Mouse (Mus musculus) kidney, embryonic 14.5 days (tissue): Measurements from ENCODE around the gene Pam. TPM values are rescaled to one million over a fixed set of nuclear protein-coding genes. Genes with fewer than 3 reads are reported as not detected.

Experiments used
- ATAC-seq: fragments of 200-750 bp; cut with Nextera tagmentation; 2 replicates; pipeline ENCODE4 v1.8.0; 2017; ENCODE audit warnings: moderate number of reproducible peaks, mild to moderate bottlenecking, moderate TSS enrichment, moderate library complexity; ENCODE audit not compliant: low FRiP score, low TSS enrichment
- H3K27ac ChIP-seq: fragments of 300-500 bp; sonication (generic); 2 replicates; pipeline ENCODE4 v1.5.1; 2014; ENCODE audit warnings: low read depth, mild to moderate bottlenecking, low read length, moderate library complexity, mixed read lengths
- H3K27me3 ChIP-seq: fragments of 300-500 bp; sonication (generic); 2 replicates; pipeline ENCODE4 v1.6.1; 2014; ENCODE audit warnings: mild to moderate bottlenecking, low read length; ENCODE audit not compliant: control insufficient read depth, insufficient read depth
- H3K36me3 ChIP-seq: fragments of 300-500 bp; sonication (generic); 2 replicates; pipeline ENCODE4 v1.6.1; 2014; ENCODE audit warnings: low read length, mixed read lengths; ENCODE audit not compliant: control insufficient read depth, insufficient read depth
- H3K4me1 ChIP-seq: fragments of 300-500 bp; sonication (generic); 2 replicates; pipeline ENCODE4 v1.6.1; 2014; ENCODE audit warnings: low read length, mixed read lengths; ENCODE audit not compliant: control insufficient read depth, insufficient read depth
- H3K4me2 ChIP-seq: fragments of 300-500 bp; sonication (generic); replicated peaks from 2 replicates; pipeline ENCODE4 v1.6.1; 2014; ENCODE audit warnings: low read depth, mild to moderate bottlenecking, low read length
- H3K4me3 ChIP-seq: fragments of 300-500 bp; sonication (generic); 2 replicates; pipeline ENCODE4 v1.5.1; 2014; ENCODE audit warnings: mild to moderate bottlenecking, low read length
- H3K9ac ChIP-seq: fragments of 300-500 bp; sonication (generic); 2 replicates; pipeline ENCODE4 v1.6.1; 2014; ENCODE audit warnings: low read depth, mild to moderate bottlenecking, low read length, moderate library complexity
- H3K9me3 ChIP-seq: fragments of 300-500 bp; sonication (generic); 2 replicates; pipeline ENCODE4 v1.6.1; 2016; ENCODE audit warnings: low read length; ENCODE audit not compliant: control insufficient read depth
- WGBS: fragments of 180-500 bp; shearing (Covaris S2); extraction: QIAGEN DNeasy Blood & Tissue Kit; methylation state at CpG from one replicate; pipeline ENCODE4 v1.1.7; 2014; 5-methylcytosine and 5-hydroxymethylcytosine counted together
- polyA plus RNA-seq: library from polyadenylated mRNA; unstranded; fragments of >200 nt; fragmentation: Nextera tagmentation; extraction: Ambion mirVana; gene quantifications from 2 replicates; pipeline ENCODE4 v1.2.1, GENCODE M21; 2014

Gene Pam
- polyA plus RNA-seq, 1 experiment from 2014 or later, result 31.9 TPM

DNA sequence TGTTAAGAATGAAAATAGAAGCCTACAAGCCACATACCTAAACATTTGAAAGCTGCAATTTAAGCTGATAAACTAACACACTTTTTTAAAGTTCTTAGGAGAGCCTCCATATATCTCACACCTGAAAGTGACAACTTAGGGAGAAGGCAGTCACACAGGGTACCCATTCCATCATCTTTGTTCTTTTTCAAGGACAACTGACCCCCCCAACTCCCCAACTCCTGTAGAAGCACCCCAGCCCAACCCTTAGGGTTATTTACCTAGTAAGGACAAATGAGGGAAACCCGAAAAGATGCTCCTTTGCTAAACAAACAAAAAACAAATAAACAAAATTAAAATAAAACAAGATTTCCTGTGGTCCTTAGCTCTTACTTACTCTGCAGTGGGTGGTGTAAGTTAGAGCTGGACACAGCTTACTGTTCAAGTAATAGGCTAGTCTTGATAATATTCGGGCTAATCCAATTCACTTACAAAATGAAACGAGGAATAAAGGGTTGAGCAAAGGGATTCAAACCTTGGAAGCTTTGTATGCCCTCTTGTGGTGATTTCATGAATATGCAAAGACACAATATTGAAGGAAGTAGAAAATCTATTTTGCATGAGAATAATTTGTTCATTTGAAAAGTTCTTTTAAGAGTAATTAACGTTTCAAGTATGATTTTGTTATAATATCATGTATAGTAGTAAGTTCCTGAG is 293.1 kb downstream of the Pam start:
- no peak overlapping the region for H3K27ac ChIP-seq
- H3K9me3 ChIP-seq, result no peaks in the 10 kb centered on the region
- H3K4me3 ChIP-seq, result no peak overlapping the region
- no peak overlapping the region for H3K4me2 ChIP-seq
- no peaks in the 10 kb centered on the region for H3K27me3 ChIP-seq
- 56% methylated on average over 4 of the region's 4 CpGs for WGBS
- H3K4me1 ChIP-seq, result no peaks in the 10 kb centered on the region
- no peak for ATAC-seq
- H3K36me3 ChIP-seq, result no peaks in the 10 kb centered on the region
- no peak overlapping the region for H3K9ac ChIP-seq

DNA sequence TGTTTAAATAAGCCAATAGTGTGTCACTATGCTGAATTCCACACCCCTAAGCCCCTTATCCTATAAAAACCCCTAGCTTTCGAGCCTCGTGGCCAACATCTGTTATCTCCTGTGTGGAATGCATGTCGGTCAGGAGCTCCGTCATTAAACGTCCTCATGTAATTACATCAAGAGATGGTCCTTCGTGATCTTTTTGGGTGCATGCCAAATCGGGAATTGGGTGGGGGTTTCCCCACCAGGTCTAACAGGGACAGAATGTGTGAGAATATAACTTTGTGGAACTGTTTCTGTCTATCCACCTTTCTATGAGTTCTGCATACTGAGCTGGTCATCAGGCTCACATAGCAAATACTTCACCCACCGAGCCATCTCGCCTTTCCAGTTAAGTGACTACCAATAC is 299.5 kb downstream of the Pam start:
- Histone ChIP-seq H3K9me3 (no peaks in the 10 kb centered on the region), H3K4me1 (no peaks in the 10 kb centered on the region), H3K4me3 (no peak overlapping the region), H3K27ac (no peak overlapping the region), H3K27me3 (no peaks in the 10 kb centered on the region), H3K4me2 (no peak overlapping the region), H3K36me3 (no peaks in the 10 kb centered on the region; the same call in 1 of the 2 replicates), H3K9ac (no peak overlapping the region)
- no peak for ATAC-seq
- WGBS, result 91% methylated on average over 9 of the region's 9 CpGs

DNA sequence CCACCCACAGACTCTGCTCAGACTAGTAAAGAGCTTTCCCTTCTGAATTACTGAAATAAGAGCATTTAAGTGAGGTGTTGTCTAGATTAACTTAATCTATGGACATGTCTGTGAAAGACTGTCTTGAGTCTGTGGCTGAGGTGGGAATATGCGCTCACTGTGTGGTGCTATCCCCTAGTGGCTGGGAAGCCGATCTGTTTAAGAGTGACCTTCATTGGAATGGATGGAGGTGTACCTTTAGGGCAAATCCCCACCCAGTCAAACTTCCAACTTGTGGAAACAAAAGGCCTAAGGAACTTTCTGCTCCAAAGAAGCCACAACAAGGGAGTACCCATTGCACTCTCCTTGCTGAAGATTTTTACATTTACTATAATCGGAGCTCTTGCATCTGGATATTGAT is 301.3 kb downstream of the Pam start:
- H3K27me3 ChIP-seq, result no peaks in the 10 kb centered on the region
- no peaks in the 10 kb centered on the region for H3K9me3 ChIP-seq
- no peaks in the 10 kb centered on the region for H3K4me1 ChIP-seq
- WGBS, result 86% methylated on average over 3 of the region's 3 CpGs
- no peak overlapping the region for H3K27ac ChIP-seq
- no peak for ATAC-seq
- no peak overlapping the region for H3K4me3 ChIP-seq
- no peaks in the 10 kb centered on the region; the same call in 1 of the 2 replicates for H3K36me3 ChIP-seq
- H3K9ac ChIP-seq, result no peak overlapping the region
- H3K4me2 ChIP-seq, result no peak overlapping the region

DNA sequence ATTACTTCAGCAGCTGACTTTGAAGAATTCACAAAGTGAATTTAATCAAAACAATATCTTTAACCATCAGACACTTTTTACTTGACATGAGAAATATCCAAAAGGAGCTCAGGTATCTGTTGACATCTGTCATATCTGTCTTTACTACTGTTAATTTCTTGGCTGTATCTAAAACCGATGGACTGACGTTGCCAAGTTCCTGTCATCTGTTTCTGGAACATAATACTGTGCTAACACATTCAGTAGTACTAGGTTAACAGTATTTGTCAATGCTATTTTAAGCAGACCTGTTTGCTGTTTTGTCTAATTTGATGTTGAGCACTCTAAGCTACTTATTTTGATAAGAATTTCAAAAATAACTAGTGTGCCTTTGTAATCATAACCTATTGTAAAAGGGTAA is 307.0 kb downstream of the Pam start:
- Histone ChIP-seq H3K9ac (no peak overlapping the region), H3K9me3 (no peaks in the 10 kb centered on the region), H3K4me2 (no peak overlapping the region), H3K4me3 (no peak overlapping the region), H3K4me1 (no peaks in the 10 kb centered on the region), H3K27ac (no peak overlapping the region), H3K27me3 (no peaks in the 10 kb centered on the region), H3K36me3 (no peaks in the 10 kb centered on the region; the same call in 1 of the 2 replicates)
- WGBS, result 92% methylated on average over 2 of the region's 2 CpGs
- ATAC-seq, result no peak

DNA sequence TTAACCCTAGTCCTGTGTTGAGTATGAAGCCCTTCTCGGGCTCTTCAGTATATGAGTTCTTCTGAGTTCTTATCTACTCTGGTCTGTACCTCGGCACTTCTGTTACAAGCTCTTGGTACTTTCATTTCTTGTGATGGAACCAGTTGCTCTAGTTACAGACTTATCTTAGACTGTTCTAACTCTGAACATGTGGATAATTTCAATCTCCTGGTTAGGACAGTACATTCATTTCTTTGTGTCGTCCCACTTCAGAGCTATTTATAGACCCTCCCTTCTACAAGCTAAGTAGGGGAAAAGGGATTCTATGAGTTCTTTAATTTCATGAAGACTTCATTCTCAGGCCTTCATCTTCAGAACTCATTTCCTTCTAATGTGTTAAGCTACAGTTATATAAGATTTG is 307.8 kb downstream of the Pam start:
- Histone ChIP-seq H3K9me3 (no peaks in the 10 kb centered on the region), H3K4me2 (no peak overlapping the region), H3K4me1 (no peaks in the 10 kb centered on the region), H3K27me3 (no peaks in the 10 kb centered on the region), H3K9ac (no peak overlapping the region), H3K4me3 (no peak overlapping the region), H3K27ac (no peak overlapping the region), H3K36me3 (no peaks in the 10 kb centered on the region)
- 87% methylated on average over 3 of the region's 3 CpGs for WGBS
- ATAC-seq, result no peak

DNA sequence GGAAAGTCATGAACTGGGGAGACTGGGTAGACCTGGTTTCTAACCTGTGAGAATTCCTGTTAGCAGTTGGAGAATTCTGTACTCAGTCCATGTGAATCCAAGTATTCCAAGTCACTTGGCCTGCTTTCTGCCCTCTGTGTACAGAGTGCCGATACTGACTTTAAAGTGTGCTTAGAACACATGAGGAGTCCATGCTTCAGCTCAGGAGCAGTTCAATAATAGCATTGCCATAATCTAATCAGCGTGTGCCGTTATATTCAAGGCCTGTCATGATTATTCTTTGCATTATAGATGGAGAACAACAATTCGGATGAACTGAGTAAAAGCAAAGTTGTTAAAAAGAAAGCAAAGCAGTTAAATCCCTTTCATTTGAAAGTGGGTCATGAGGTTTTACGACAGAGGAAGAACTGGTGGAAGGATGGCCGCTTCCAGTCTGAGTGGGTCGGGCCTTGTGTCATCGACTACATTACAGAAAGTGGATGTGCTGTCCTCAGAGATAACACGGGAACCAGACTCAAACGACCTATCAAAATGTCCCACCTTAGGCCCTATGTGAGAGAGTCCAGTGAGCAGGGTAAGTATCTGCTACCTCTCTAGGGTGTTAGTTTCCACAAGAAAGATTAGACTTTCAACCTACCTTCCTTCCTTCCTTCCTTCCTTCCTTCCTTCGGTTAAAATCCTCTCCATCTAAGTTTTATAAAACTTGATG is 309.6 kb downstream of the Pam start:
- no peaks in the 10 kb centered on the region for H3K27me3 ChIP-seq
- no peak overlapping the region for H3K4me3 ChIP-seq
- H3K4me1 ChIP-seq, result no peaks in the 10 kb centered on the region
- H3K36me3 ChIP-seq, result no peaks in the 10 kb centered on the region
- 84% methylated on average over 11 of the region's 11 CpGs for WGBS
- no peaks in the 10 kb centered on the region for H3K9me3 ChIP-seq
- no peak for ATAC-seq
- H3K4me2 ChIP-seq, result no peak overlapping the region
- H3K27ac ChIP-seq, result no peak overlapping the region
- H3K9ac ChIP-seq, result no peak overlapping the region

- Histone ChIP-seq H3K9ac (no peak overlapping the region), H3K27me3 (no peaks in the 10 kb centered on the region), H3K4me2 (no peak overlapping the region), H3K4me3 (no peak overlapping the region), H3K9me3 (no peaks in the 10 kb centered on the region), H3K4me1 (no peaks in the 10 kb centered on the region), H3K36me3 (no peaks in the 10 kb centered on the region), H3K27ac (no peak overlapping the region)
- ATAC-seq, result no peak
- WGBS, result 82% methylated on average over 7 of the region's 7 CpGs
Observed at GRCm38 (mm10) chr1:97784928-97785327, 310.5 kb downstream of the Pam start.

GRCm38 (mm10) chr1:97781674-97782073 is 313.8 kb downstream of the Pam start:
- Histone ChIP-seq H3K36me3 (no peaks in the 10 kb centered on the region; the same call in 1 of the 2 replicates), H3K4me2 (no peak overlapping the region), H3K27me3 (no peaks in the 10 kb centered on the region), H3K9me3 (no peaks in the 10 kb centered on the region), H3K9ac (no peak overlapping the region), H3K4me3 (no peak overlapping the region), H3K4me1 (no peaks in the 10 kb centered on the region), H3K27ac (no peak overlapping the region)
- no peak for ATAC-seq
- WGBS, result 93% methylated on average over 7 of the region's 7 CpGs

- no peak overlapping the region for H3K9ac ChIP-seq
- H3K4me1 ChIP-seq, result no peaks in the 10 kb centered on the region
- 95% methylated on average over 2 of the region's 2 CpGs for WGBS
- no peak overlapping the region for H3K27ac ChIP-seq
- no peak overlapping the region for H3K4me2 ChIP-seq
- H3K9me3 ChIP-seq, result no peaks in the 10 kb centered on the region
- ATAC-seq, result no peak
- H3K27me3 ChIP-seq, result no peaks in the 10 kb centered on the region
- no peak overlapping the region for H3K4me3 ChIP-seq
- H3K36me3 ChIP-seq, result no peaks in the 10 kb centered on the region; the same call in 1 of the 2 replicates
Observed at GRCm38 (mm10) chr1:97773973-97774372, 321.5 kb downstream of the Pam start.
